Mouse (Mus musculus): ENCODE data around the gene Phf23.

- peak; percentile 45; the same call in 1 of the 2 replicates for TF ChIP-seq CTCF (IDR thresholded peaks at IDR 0.05; ENCODE audit: borderline replicate concordance, extremely low read depth, insufficient read depth, insufficient read length)
- TF ChIP-seq POLR2A (IDR thresholded peaks at IDR 0.05; ENCODE audit: borderline replicate concordance, extremely low read depth, insufficient read depth, insufficient read length, poor library complexity, severe bottlenecking) = no peak
Observed at GRCm38 (mm10) chr11:70014880-70015558, 19.4 kb downstream of the Phf23 start, which contains the start of gene Acadvl.

Data from brain, embryonic 14.5 days (tissue).